Mouse (Mus musculus) heart, adult 2 months (tissue): ENCODE measurements around the gene Rps25.

Source experiments
- CTCF ChIP-seq: fragments of 200-600 bp; IDR thresholded peaks from 2 replicates; pipeline ENCODE4 v1.8.1; 2022; ENCODE audit warnings: antibody characterized with exemption, mild to moderate bottlenecking, moderate library complexity
- POLR2A ChIP-seq: fragments of 200-500 bp; IDR thresholded peaks from 2 replicates; pipeline ENCODE4 v1.6.1; 2011; ENCODE audit warnings: mild to moderate bottlenecking, low read depth, low read length, control low read depth; ENCODE audit not compliant: insufficient read depth

- TF ChIP-seq POLR2A (no peak), CTCF (no peak)
Measured at GRCm38 (mm10) chr9:44420280-44420898, 13.4 kb downstream of the Rps25 start.
